Mouse (Mus musculus): ENCODE measurements around the gene Barhl2. TPM values are rescaled to one million over a fixed set of nuclear protein-coding genes. Genes with fewer than 3 reads are reported as not detected.

The Barhl2 gene
- polyA plus RNA-seq, 1 experiment from 2014 or later, result not detected

GRCm38 (mm10) chr5:106453886-106454321 is 4.1 kb downstream of the Barhl2 start:
- WGBS, result under 1% methylated on average over 13 of the region's 13 CpGs

GRCm38 (mm10) chr5:106453181-106453885 is 4.6 kb downstream of the Barhl2 start:
- Histone ChIP-seq H3K9ac (no peak overlapping the region), H3K4me2 (peak overlapping the region; percentile 42), H3K27me3 (replicated peaks) (peaks cover 95% of the 10 kb centered on the region), H3K27ac (replicated peaks) (no peak overlapping the region), H3K36me3 (no peaks in the 10 kb centered on the region), H3K9me3 (no peaks in the 10 kb centered on the region), H3K4me3 (peak overlapping the region; percentile 24), H3K4me1 (peaks cover 30% of the 10 kb centered on the region)
- WGBS, result under 1% methylated on average over 45 of the region's 45 CpGs
- ATAC-seq (ENCODE audit: extremely low read depth, insufficient number of reproducible peaks, low FRiP score, low TSS enrichment), result no peak

More at GRCm38 (mm10) chr5:106453886-106454321, 4.1 kb downstream of the Barhl2 start:
- peaks cover 33% of the 10 kb centered on the region for H3K4me1 ChIP-seq
- ATAC-seq (ENCODE audit: extremely low read depth, insufficient number of reproducible peaks, low FRiP score, low TSS enrichment), result no peak
- H3K9ac ChIP-seq, result no peak overlapping the region
- H3K4me3 ChIP-seq, result peak overlapping the region; percentile 24
- no peak overlapping the region for H3K27ac ChIP-seq (replicated peaks)
- no peaks in the 10 kb centered on the region for H3K9me3 ChIP-seq
- no peaks in the 10 kb centered on the region for H3K36me3 ChIP-seq
- peaks cover 95% of the 10 kb centered on the region for H3K27me3 ChIP-seq (replicated peaks)
- peak overlapping the region; percentile 42; the same call in 1 of the 2 replicates for H3K4me2 ChIP-seq

DNA sequence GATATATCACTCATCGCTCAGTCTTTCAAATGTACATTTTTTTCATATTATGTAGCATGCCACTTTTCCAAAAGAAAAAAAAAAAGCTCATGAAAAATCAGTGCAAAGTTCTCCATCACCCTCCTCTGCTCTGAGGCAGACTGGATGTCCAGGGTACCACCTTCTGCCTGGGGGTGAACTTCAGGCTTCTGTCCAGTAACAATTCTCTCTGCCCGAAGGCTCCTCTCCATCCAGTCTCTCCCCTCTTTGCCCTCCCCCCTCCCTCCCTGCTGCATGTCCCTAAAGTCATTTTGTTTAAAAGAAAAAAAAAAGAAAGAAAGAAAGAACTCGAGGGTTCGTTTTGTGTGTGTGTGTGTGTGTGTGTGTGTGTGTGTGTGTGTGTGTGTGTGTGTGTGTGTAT is 5.3 kb downstream of the Barhl2 start:
- Histone ChIP-seq H3K9ac (no peak overlapping the region), H3K27ac (replicated peaks) (no peak overlapping the region), H3K4me1 (peaks cover 25% of the 10 kb centered on the region), H3K4me2 (no peak overlapping the region), H3K36me3 (no peaks in the 10 kb centered on the region), H3K9me3 (no peaks in the 10 kb centered on the region), H3K4me3 (no peak overlapping the region), H3K27me3 (replicated peaks) (peaks cover 95% of the 10 kb centered on the region)
- ATAC-seq (ENCODE audit: extremely low read depth, insufficient number of reproducible peaks, low FRiP score, low TSS enrichment), result no peak
- WGBS, result 7% methylated on average over 4 of the region's 4 CpGs

- no peaks in the 10 kb centered on the region for H3K9me3 ChIP-seq
- no peak for ATAC-seq (ENCODE audit: extremely low read depth, insufficient number of reproducible peaks, low FRiP score, low TSS enrichment)
- 2% methylated on average over 32 of the region's 32 CpGs for WGBS
- H3K4me3 ChIP-seq, result peak overlapping the region; percentile 16; the same call in 1 of the 2 replicates
- H3K4me1 ChIP-seq, result peaks cover 19% of the 10 kb centered on the region
- H3K36me3 ChIP-seq, result no peaks in the 10 kb centered on the region
- peak overlapping the region; percentile 34 for H3K4me2 ChIP-seq
- no peak overlapping the region for H3K9ac ChIP-seq
- H3K27ac ChIP-seq (replicated peaks), result no peak overlapping the region
- peaks cover 95% of the 10 kb centered on the region for H3K27me3 ChIP-seq (replicated peaks)
Observed at GRCm38 (mm10) chr5:106451681-106452440, 6.1 kb downstream of the Barhl2 start.

GRCm38 (mm10) chr5:106450426-106451160 is 7.4 kb downstream of the Barhl2 start:
- Histone ChIP-seq H3K4me1 (peaks cover 19% of the 10 kb centered on the region), H3K36me3 (no peaks in the 10 kb centered on the region), H3K27ac (replicated peaks) (no peak overlapping the region), H3K9me3 (no peaks in the 10 kb centered on the region), H3K27me3 (replicated peaks) (peaks cover 98% of the 10 kb centered on the region), H3K9ac (no peak overlapping the region), H3K4me3 (no peak overlapping the region), H3K4me2 (no peak overlapping the region)
- 14% methylated on average over 5 of the region's 5 CpGs for WGBS
- ATAC-seq (ENCODE audit: extremely low read depth, insufficient number of reproducible peaks, low FRiP score, low TSS enrichment), result no peak

DNA sequence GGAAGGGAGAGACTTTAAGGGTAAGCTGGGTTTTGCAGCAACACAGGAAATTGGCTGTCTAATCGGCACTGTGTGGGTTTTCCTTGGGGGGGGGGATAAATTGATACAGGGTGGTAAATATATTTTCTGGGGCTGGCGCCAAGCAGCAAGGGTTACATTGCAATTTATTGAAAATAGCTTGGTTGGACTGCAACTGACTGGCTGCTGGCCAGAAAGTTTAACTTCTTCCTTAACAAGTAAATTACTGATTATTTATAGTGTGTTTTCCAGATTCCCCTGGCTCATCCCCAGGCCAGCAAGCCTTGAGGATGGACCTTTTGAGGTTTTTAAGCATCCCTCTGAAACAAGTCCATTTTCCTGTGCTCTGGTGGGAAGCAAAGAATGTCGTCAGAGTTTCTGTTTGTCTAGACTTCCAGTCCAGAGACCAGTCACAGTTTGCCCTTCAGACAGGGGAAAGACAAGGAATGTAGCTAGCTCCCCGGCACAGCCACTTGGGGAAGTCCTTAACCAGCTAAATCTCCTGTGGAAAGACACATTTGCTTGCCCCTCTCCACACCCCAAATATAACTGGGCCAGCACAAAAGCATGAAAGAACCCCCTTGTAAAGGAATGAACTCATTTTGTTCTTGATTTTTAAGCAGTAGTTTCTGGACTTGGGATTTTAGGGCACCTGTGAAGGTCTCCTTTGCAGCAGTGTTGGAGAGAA is 8.1 kb downstream of the Barhl2 start:
- no peak for ATAC-seq (ENCODE audit: extremely low read depth, insufficient number of reproducible peaks, low FRiP score, low TSS enrichment)
- 12% methylated on average over 4 of the region's 4 CpGs for WGBS
- no peak overlapping the region for H3K27ac ChIP-seq (replicated peaks)

GRCm38 (mm10) chr5:106448798-106449125 is 9.2 kb downstream of the Barhl2 start:
- no peak for ATAC-seq (ENCODE audit: extremely low read depth, insufficient number of reproducible peaks, low FRiP score, low TSS enrichment)
- H3K27ac ChIP-seq (replicated peaks), result no peak overlapping the region
- H3K27me3 ChIP-seq (replicated peaks), result peaks cover 97% of the 10 kb centered on the region
- H3K36me3 ChIP-seq, result no peaks in the 10 kb centered on the region
- H3K4me3 ChIP-seq, result peak overlapping the region; percentile 11; the same call in 1 of the 2 replicates
- H3K4me2 ChIP-seq, result no peak overlapping the region
- H3K9ac ChIP-seq, result no peak overlapping the region
- 2% methylated on average over 6 of the region's 6 CpGs for WGBS
- H3K4me1 ChIP-seq, result peaks cover 16% of the 10 kb centered on the region
- no peaks in the 10 kb centered on the region for H3K9me3 ChIP-seq

More for the DNA sequence above, 8.1 kb downstream of the Barhl2 start:
- Histone ChIP-seq H3K36me3 (no peaks in the 10 kb centered on the region), H3K27me3 (replicated peaks) (peaks cover 98% of the 10 kb centered on the region), H3K9me3 (no peaks in the 10 kb centered on the region), H3K4me1 (peaks cover 19% of the 10 kb centered on the region), H3K9ac (no peak overlapping the region), H3K4me3 (no peak overlapping the region), H3K4me2 (no peak overlapping the region)

DNA sequence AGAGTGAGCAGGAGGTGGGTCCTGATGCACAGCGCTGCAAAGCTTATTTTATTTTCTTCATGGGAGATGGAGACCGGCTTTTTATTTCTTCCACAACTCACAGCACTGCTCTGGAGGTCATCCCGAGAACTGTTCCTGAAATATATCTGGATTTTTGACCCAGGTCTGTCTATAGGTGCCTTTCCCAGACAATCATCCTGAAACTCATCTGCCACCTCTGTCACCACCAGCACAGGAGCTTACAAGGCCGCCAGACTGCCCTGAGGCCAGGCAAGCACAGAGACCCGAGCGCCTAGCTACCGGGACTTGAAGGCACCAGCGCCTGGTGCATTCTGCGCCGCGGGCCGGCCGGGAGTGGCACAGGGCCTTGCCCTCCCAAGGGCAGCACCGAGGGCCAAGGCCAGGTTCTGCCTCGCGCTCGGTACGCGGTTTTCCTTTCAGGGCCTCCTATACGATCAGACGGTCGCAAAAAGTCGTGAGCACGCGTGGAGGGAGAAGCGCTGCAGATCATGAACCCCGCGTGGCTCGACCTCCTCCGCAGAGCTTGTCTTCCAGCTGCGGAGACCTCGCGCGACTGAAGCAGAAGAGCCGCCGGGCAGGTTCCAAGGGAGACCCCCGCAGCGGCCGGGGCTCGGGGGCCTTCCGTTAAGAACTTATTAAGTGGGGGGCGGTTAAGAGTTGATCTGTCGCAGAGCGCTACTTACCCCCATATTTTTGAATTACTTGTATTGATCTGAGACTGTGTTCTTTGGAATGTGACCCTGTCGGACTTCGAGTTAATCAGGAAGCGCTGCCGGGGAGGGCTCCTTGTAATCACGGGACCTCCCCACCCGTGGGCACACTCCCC is 9.8 kb downstream of the Barhl2 start:
- no peak overlapping the region for H3K4me2 ChIP-seq
- no peak overlapping the region for H3K27ac ChIP-seq (replicated peaks)
- no peaks in the 10 kb centered on the region for H3K36me3 ChIP-seq
- no peaks in the 10 kb centered on the region for H3K9me3 ChIP-seq
- H3K9ac ChIP-seq, result no peak overlapping the region
- peak overlapping the region; percentile 11; the same call in 1 of the 2 replicates for H3K4me3 ChIP-seq
- H3K4me1 ChIP-seq, result peaks cover 10% of the 10 kb centered on the region
- WGBS, result 3% methylated on average over 50 of the region's 50 CpGs
- H3K27me3 ChIP-seq (replicated peaks), result peaks cover 96% of the 10 kb centered on the region
- ATAC-seq (ENCODE audit: extremely low read depth, insufficient number of reproducible peaks, low FRiP score, low TSS enrichment), result no peak

DNA sequence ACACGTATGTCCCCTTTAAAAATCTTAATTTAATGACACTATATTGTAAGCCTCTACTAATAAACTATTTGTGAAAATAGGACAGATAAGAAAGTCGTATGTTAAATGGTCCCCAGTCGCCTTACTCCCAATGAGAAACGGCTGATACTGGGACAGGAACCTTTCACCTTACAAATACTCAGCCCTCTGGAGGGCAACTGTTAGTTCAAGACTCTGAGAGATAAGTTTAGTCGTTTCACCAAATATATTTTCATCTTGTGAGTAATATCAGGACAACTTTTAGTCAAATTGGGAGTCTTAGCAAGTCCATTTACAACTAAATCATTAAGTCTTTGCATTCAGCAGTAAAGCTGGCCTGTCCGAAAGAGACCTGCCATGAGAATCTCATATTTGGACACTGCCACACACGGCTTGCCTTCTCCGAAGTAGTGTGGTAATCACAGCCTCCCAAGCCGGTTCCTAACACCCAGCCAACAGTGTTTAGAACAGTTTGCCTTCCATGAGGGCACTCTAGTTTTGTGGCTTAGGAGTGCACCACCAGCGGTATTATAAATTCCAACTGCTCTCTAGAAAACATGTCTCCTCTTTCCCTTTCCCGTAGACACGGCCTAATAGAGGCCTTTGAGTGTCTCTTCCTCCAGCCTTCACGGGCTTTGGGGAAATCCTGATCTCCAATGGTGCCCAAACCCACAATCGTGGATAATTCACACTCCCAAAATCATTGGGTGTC is 10.7 kb downstream of the Barhl2 start:
- ATAC-seq (ENCODE audit: extremely low read depth, insufficient number of reproducible peaks, low FRiP score, low TSS enrichment), result no peak
- Histone ChIP-seq H3K27ac (replicated peaks) (no peak overlapping the region), H3K9ac (no peak overlapping the region), H3K4me1 (peaks cover 9% of the 10 kb centered on the region; the same call in 1 of the 2 replicates), H3K27me3 (replicated peaks) (peaks cover 96% of the 10 kb centered on the region), H3K9me3 (no peaks in the 10 kb centered on the region), H3K4me2 (no peak overlapping the region), H3K36me3 (no peaks in the 10 kb centered on the region), H3K4me3 (no peak overlapping the region)
- 37% methylated on average over 14 of the region's 14 CpGs for WGBS

DNA sequence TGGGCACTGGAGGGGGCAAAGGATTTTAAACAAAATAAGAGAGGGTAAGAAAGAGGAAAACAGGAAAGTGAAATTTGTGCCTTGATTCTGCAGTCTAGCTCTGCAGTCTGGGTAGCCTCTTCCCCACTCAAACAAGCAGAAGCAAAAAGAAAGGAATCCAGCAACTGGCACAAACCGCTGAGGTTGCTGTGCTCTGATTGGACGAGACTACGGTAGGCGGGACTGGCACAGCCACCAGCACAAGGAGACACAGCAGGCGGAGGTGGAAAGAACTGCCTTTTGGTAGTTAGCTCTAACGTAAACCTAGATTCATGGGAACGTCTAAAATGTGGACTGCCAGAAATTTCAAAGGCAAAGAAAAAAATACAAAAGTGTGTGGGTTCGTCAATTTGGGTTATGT is 11.4 kb downstream of the Barhl2 start:
- Histone ChIP-seq H3K4me3 (no peak overlapping the region), H3K27ac (replicated peaks) (no peak overlapping the region), H3K9me3 (no peaks in the 10 kb centered on the region), H3K4me1 (peaks cover 5% of the 10 kb centered on the region; the same call in 1 of the 2 replicates), H3K9ac (no peak overlapping the region), H3K4me2 (no peak overlapping the region), H3K27me3 (replicated peaks) (peaks cover 92% of the 10 kb centered on the region), H3K36me3 (no peaks in the 10 kb centered on the region)
- no peak for ATAC-seq (ENCODE audit: extremely low read depth, insufficient number of reproducible peaks, low FRiP score, low TSS enrichment)
- 4% methylated on average over 8 of the region's 8 CpGs for WGBS

Data from heart, embryonic 13.5 days (tissue).